Mouse (Mus musculus) T-helper 2 cell (primary cell): ENCODE measurements around the gene Ugcg.
"Not testable (repeated sequence)": the region's sequence is repeated elsewhere in the genome, so short reads cannot be mapped to it uniquely, and the experiment has no call there.

Experiments
- in situ Hi-C: fragments of 300-600 bp; cut with MboI, MseI; formaldehyde crosslinking; loops from one replicate; pipeline ENCODE4 v1.15.1; 2025; ENCODE audit warnings: high pct_unique_total_duplicates

Gene Ugcg

DNA sequence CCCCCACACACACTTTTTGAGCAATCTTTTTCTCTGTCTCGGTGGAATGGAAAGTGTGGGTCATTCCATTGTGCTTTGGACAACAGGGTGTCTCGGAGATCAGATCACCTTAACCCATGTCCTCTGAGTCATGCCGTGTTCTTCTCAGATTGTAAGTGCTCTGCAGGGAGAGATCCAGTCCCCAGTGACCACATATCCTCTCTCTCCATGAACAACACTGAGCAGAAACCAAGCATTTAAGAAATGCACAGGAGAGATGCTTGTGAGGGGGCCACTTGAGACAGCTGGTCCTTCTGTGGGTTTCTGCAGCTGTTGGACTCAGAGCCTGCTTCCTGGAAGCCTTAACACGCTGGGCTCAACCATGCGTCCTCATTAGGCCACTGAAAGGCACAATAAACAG lies 66.9 kb downstream of the Ugcg start:
- in situ Hi-C loops: no loop called here

DNA sequence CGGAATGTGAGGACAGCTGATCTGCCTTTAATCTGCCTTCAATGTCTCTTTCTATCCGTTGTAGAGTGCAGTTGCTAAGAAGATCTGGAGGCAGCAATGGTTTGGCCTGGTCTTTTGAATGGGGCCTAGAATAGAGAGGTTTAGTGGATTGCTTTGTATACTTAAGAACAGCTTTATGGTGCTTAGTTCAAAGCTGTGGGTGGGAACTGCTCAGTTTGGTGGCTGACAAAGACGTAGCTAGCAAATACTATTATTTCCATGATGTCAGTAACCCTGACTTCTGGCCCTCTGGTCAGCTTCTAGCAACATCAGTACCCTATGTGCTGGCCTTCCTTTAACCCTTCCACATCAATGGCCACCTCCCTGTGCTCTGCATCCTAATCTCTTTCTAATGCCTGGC lies 68.8 kb downstream of the Ugcg start:
- in situ Hi-C loops: no loop called here

DNA sequence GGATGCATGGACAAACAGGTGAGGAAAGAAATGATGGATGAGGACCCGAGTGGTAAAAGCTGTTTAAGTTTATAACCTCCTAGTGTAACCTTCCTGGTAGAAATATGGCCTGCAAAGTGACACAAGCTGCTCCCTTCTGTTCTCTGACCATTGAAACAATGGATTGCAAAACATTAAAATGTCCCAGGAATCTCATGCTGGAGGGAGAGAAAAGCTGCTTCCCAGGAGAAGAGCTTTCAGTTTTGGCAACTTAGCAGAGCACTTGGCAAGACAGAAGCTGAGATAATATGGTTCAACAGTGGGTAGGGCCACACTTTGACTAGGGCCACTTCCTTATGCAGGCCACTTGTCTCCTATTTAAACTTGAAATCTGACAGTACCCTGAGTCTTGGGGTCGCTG lies 69.7 kb downstream of the Ugcg start:
- in situ Hi-C loops: no loop called here

DNA sequence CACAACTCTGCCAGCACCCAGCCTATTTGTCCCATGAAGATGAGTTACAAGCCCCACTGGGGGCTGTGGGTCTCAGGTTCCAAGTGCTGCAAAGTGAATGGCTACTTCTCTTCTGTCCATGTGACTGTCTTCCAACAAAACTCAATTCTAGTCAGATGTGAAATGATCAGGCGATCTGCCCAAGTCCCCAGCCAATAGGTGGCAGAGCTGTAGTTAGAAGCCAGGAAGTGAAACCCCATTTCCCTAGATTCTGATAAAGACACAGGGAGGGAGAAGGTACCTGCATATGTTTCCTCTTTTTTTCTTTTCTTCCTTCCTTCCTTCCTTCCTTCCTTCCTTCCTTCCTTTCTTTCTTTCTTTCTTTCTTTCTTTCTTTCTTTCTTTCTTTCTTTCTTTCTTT lies 70.7 kb downstream of the Ugcg start:
- in situ Hi-C loops: no loop called here

DNA sequence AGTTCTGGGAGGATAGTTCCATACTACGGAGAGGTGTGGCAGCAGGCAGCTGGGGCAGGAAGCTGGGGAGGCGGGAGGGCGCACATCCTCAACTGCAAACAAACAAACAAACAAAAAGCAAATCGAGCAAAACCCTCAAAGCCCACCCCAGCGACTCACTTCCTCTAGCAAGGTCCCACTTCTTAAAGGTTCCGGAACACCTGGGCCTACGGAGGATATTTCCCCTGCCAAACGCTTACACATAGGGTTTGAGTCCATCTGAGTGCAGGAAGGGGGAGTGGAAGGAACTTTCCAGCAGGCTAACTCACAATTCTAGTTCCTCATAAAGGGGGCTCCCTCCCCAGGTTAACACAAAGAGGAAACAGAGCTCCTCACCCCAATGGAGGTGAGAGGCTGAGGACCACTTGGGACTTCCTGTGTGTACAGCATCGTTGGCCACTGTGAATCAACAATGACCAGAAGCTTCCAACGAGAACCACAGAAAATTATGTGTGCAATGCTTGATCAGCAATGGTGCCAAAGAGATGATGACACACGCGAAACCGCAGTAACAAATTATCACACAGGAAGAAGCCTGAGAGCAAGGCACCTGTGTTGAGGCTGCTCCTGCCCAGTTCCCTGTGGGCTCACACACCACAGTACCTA lies 71.9 kb downstream of the Ugcg start:
- in situ Hi-C loops: no loop called here

DNA sequence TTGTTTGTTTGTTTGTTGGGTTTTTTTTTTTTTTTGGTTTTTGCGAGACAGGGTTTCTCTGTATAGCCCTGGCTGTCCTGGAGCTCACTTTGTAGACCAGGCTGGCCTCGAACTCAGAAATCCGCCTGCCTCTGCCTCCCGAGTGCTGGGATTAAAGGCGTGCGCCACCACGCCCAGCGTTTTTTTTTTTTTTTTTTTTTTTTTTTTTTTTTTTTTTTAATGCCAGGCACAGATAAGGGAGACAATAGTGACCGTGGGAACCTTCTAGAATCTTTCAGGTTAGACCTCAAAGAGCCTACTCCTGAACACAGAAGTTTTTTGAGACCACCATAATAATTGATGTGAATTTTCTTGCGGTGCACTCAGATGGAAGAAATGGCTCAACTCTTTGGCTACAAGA lies 72.5 kb downstream of the Ugcg start:
- in situ Hi-C loops: not testable (repeated sequence)

DNA sequence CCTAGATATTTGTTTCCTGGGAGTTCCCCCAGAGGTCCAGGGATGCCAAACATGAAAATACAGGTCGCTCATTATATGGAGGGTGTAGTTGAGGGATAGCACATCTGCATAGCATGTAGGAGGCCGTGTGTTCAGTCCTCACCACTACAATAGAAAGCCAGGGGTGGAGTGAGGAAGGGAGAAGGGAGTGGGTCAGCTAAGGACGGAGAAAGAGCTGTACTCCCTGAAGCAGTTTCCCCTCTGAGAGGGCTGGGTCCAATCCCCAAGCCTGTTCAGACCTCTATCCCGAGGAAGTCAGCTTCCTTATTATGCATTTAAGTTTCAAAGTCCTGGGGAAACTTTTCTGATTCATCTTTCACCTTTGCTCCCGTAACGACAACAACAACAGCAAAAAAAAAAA lies 73.1 kb downstream of the Ugcg start:
- in situ Hi-C loops: no loop called here

DNA sequence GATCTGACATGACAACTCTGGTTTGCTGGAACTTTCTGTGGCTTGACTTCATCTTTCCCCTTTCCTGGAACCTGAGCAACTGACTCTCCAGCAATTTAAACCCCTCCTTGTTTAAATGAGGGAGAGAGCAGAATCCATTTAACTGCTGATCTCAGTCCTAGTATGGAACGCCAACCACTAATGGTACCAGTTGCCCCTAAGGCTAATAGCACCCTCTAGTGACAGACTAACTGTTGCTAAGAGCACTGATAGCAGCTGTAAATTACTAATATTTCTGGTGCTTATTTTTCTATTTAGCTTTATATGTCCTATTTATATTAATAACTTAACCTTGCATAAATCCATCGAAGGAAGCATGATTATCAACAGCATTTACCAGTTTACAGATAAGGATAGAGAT lies 74.4 kb downstream of the Ugcg start:
- in situ Hi-C loops: no loop called here

DNA sequence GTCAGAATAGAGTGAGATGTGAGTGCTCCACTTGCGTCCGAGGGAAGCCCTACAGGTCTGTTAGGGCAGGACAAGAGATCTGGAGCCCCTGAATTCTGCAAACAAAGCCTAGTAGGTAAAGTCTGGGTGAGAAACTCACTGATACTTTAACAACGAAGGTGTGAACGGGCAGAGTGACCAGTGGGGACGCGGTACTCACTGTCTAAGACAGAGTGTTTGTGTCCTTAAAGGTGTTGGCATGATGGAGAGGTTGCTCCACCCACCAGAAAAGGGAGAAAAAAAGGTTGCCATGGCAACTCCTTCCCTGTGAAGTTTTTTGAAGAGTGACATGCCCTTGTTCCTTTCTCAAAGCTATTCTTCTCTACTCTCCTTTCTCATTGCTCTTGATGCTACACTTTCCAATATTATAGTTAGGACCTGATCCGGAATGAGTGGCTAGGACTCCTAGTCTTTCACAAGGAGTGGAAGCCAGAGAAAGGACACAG lies 75.6 kb downstream of the Ugcg start:
- in situ Hi-C loops: no loop called here

DNA sequence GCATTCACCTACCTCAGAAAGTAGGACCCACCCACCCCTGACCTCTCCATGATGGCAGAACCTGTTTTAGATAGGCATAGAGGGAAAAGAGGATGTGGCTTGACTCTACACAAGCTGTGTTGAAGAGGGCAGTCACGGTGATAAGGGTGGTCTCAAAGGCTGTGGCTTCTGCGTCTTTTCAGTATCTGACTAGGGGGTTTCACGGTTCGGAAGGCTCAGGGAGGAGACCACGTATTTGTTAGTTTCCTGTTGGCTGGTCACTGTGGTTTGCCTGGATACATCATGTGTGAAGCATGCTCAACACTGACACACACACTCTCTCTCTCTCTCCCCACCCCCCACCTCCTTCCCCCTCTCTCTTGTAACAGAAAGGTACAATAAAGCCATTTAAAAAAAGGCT lies 76.1 kb downstream of the Ugcg start:
- in situ Hi-C loops: no loop called here

DNA sequence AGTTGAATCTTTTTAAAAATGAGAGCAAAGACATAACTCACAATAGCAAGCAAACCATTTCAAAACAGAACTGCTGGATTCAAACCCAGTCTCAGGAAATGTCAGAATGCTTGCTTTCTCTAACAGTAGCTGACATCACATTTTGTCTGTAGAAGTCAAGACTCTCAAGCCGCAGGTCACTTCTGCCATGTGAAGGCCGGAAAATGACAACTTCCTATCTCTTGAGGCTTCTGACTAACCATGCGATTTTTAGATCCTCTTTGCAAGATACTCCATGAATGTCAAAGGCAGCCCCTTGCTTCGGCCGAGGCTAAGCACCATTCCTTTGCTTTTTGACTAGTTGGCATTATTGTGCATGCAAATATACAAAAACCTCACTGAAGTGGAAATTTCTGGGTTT lies 76.6 kb downstream of the Ugcg start:
- in situ Hi-C loops: no loop called here
